Mouse (Mus musculus): ENCODE data around the gene Trim72. TPM values are rescaled to one million over a fixed set of nuclear protein-coding genes. Genes with fewer than 3 reads are reported as not detected.

The Trim72 gene
- total RNA-seq (2022), result 1 to 10 TPM in 3 of 4 experiments, under 1 TPM in 1; 0.96 to 1.5 (median 1.4) TPM

GRCm38 (mm10) chr7:128003688-128004087 lies at the start of gene Trim72:
Gene Trim72, plus strand, starts transcription at chr7:128003949.
- DNase-seq (ENCODE audit: low spot score in 2 of 2), result peak in 1 of 2 experiments; percentile 53

GRCm38 (mm10) chr7:127959364-127959763 lies 44.4 kb upstream of the Trim72 start:
- no peak for DNase-seq (ENCODE audit: low spot score in 2 of 2)

GRCm38 (mm10) chr7:127966371-127966918 lies 37.3 kb upstream of the Trim72 start:
- no peak for DNase-seq (ENCODE audit: low spot score in 2 of 2)

- peak; percentile 87 to 98 for DNase-seq (ENCODE audit: low spot score in 2 of 2)
Measured at GRCm38 (mm10) chr7:127967004-127967921, 36.5 kb upstream of the Trim72 start, which contains the start of gene Fus. Gene Fus, plus strand, starts transcription at chr7:127967457.

GRCm38 (mm10) chr7:127967922-127968828 lies 35.6 kb upstream of the Trim72 start:
- peak; percentile 64 to 66 for DNase-seq (ENCODE audit: low spot score in 2 of 2)

- no peak for DNase-seq (ENCODE audit: low spot score in 2 of 2)
Measured at GRCm38 (mm10) chr7:127974413-127974930, 29.3 kb upstream of the Trim72 start.

GRCm38 (mm10) chr7:127978856-127979255 lies 24.9 kb upstream of the Trim72 start:
- DNase-seq (ENCODE audit: low spot score in 2 of 2), result no peak

- no peak for DNase-seq (ENCODE audit: low spot score in 2 of 2)
Measured at GRCm38 (mm10) chr7:127980606-127981005, 23.1 kb upstream of the Trim72 start.

GRCm38 (mm10) chr7:127988904-127989303 lies 14.8 kb upstream of the Trim72 start:
- no peak for DNase-seq (ENCODE audit: low spot score in 2 of 2)

GRCm38 (mm10) chr7:127991643-127992487 lies 11.9 kb upstream of the Trim72 start:
- peak in 1 of 2 experiments; percentile 65 for DNase-seq (ENCODE audit: low spot score in 2 of 2)

- DNase-seq (ENCODE audit: low spot score in 2 of 2), result no peak
Measured at GRCm38 (mm10) chr7:127992488-127993340, 11.0 kb upstream of the Trim72 start.

- DNase-seq (ENCODE audit: low spot score in 2 of 2), result no peak
Measured at GRCm38 (mm10) chr7:127993341-127993977, 10.3 kb upstream of the Trim72 start, which contains the start of gene Pycard. Gene Pycard, minus strand, starts transcription at chr7:127993867.

GRCm38 (mm10) chr7:127999436-127999835 lies 4.3 kb upstream of the Trim72 start:
- no peak for DNase-seq (ENCODE audit: low spot score in 2 of 2)

- no peak for DNase-seq (ENCODE audit: low spot score in 2 of 2)
Measured at GRCm38 (mm10) chr7:128000068-128000950, 3.4 kb upstream of the Trim72 start.

GRCm38 (mm10) chr7:128003098-128003497 lies 651 bp upstream of the Trim72 start:
- no peak for DNase-seq (ENCODE audit: low spot score in 2 of 2)

GRCm38 (mm10) chr7:128004150-128004486 lies 369 bp downstream of the Trim72 start:
- DNase-seq (ENCODE audit: low spot score in 2 of 2), result no peak

- no peak for DNase-seq (ENCODE audit: low spot score in 2 of 2)
Measured at GRCm38 (mm10) chr7:128004487-128005362, 976 bp downstream of the Trim72 start.

All from left cerebral cortex, adult 8-10 months (tissue).